Mouse (Mus musculus) kidney, adult 8-10 months (tissue): ENCODE data around the gene Acbd3.

Experiments
- DNase-seq, 2 experiments: peaks; one replicate each; pipeline ENCODE4 v3.0.0; 2022

The Acbd3 gene

GRCm38 (mm10) chr1:180725704-180726179, at the start of gene Acbd3:
Acbd3 (plus strand) TSS chr1:180726043.
- DNase-seq = peak; percentile 90 to 92

GRCm38 (mm10) chr1:180691284-180691683, 34.6 kb upstream of the Acbd3 start:
- DNase-seq = no peak

- DNase-seq = no peak
Measured at GRCm38 (mm10) chr1:180696626-180697352, 29.1 kb upstream of the Acbd3 start, which contains the start of gene Mixl1. Mixl1 (minus strand) TSS chr1:180697034.

DNA sequence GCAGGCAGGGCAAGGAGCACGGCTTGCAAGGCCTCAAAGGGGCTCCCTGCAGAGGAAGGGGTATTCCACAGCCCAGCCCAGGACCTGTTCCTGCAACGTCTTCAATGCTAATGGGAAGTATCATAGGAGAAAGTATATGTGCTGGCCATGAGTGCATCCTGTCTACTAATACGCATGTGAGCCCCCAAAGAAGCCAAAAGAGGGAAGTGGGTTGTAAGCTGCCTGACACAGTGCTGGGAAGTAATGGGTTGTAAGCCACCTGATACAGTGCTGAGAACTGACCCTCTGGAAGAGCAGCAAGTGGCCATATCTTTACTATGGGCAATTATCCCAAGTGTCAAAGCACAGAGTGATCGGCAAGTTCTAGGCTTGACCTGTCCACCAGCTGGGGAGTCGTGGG, 27.8 kb upstream of the Acbd3 start:
- no peak for DNase-seq

DNA sequence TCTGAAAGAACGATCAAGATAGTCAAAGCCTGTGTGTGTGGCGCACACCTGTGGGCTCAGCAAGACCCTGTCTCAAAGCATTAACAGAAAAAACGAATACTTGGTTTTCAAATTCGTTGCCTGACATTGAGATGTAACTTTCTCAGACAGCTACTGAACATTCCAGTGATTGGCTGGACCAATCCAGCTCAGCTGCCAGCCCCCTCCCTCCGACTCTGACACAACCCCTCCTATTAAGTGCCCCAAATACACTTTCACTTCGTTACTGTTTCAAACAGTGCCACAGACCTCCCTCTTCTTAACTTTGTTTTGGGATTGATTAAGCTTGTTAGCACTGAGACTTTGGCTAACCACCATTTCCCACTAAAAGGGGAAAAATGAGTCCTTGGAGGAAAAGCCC, 22.4 kb upstream of the Acbd3 start:
- DNase-seq = no peak

DNA sequence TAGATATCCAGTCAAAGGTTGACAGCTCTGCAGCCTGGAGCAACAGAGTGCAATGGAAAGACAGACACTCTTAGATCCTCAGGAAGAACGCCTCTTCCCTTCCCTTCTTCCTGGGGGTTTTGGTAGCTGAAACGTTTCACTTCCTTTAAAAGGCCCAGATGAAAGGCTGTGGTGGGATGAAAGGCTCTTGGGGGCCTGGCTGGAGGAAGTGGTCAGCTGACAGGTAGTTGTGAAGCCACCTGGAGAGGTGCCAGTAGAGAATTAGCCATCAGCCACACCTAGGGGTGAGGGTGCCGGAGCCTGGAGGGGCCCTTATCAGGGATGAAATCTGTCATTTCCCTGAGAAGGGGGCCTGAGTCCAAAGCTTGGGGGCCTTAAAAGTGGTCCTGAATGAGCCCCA, 18.5 kb upstream of the Acbd3 start:
- no peak for DNase-seq

- DNase-seq = no peak
Measured at GRCm38 (mm10) chr1:180707813-180708212, 18.0 kb upstream of the Acbd3 start.

GRCm38 (mm10) chr1:180708935-180709776, 16.7 kb upstream of the Acbd3 start:
- no peak for DNase-seq

DNA sequence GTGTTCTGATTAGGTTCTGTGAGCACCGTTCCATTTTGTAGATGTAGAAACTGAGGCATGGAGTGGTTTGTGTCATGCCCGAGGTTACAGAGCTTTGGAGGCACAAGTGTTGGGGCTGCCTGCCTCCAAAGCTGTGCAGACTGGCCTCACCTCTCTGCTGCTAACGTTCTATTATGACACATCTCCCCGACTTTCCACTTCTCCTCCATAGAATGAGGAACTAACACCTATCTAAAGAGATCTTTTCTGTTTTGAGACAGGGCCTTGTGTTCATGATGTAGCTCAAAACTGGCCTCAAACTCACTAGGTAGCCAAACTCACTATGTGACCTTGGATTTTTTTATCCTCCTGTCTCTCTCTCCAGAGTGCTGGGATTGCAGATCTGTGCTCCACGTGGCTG, 7.1 kb upstream of the Acbd3 start:
- DNase-seq = no peak

DNA sequence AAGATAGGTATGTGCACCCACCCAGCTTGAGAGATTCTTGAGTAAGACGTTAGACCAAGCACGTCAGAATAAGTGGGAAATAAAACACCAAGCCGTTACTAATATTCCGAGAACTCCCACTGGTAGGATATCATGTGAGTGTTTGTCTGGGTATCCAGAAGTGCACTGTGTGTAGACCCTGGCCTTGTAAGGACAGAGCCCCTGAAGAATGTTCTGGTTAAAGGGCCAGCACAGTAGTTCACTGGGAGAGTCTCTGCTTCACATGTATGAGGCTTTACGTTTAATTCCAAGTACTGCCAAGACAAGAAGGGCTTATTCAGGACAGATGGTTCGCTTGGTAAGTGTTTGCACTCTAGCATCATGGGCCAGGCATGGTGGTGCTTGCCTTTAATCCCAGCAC, 6.4 kb upstream of the Acbd3 start:
- DNase-seq = no peak

- DNase-seq = peak; percentile 56 to 89
Measured at GRCm38 (mm10) chr1:180719951-180720689, 5.7 kb upstream of the Acbd3 start.

- no peak for DNase-seq
Measured at GRCm38 (mm10) chr1:180722608-180723007, 3.2 kb upstream of the Acbd3 start.

- DNase-seq = no peak
Measured at GRCm38 (mm10) chr1:180723701-180724238, 2.1 kb upstream of the Acbd3 start.

DNA sequence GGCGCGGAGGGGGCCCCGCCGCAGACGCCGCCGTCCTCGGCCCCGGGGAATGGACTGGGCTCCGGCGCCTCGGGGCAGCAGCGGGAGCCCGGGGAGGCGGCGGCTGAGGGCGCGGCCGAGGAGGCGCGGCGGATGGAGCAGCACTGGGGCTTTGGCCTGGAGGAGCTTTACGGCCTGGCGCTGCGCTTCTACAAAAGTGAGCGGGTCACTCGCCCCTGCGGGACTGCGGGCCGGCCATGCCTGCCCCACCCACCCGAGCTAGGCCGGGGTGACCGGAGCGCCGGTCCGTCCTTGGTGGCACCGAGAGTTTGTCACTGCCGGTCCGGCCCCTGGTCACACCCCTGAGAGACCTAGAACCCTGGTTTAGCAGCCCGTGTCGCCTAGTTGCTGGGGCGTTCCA, 340 bp downstream of the Acbd3 start:
- peak in 1 of 2 experiments; percentile 19 for DNase-seq

- no peak for DNase-seq
Measured at GRCm38 (mm10) chr1:180729231-180729630, 3.4 kb downstream of the Acbd3 start.

GRCm38 (mm10) chr1:180747827-180748226, 22.0 kb downstream of the Acbd3 start:
- DNase-seq = no peak

DNA sequence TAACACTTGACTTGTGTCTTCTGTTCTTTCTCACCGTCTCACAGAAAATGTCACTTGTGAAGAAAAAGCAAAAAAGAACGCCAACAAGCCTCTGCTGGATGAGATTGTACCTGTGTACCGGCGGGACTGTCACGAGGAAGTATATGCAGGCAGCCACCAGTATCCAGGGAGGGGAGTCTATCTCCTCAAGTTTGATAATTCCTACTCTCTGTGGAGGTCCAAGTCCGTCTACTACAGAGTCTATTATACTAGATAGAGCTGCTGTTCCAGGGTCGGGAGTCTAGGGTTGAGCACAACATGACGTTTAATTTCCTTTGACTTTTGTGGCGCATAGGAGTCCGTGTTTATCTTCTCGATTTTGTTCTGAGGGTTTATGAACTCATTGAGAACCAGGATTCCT, 26.3 kb downstream of the Acbd3 start:
- no peak for DNase-seq

- no peak for DNase-seq
Measured at GRCm38 (mm10) chr1:180754376-180754775, 28.5 kb downstream of the Acbd3 start.

DNA sequence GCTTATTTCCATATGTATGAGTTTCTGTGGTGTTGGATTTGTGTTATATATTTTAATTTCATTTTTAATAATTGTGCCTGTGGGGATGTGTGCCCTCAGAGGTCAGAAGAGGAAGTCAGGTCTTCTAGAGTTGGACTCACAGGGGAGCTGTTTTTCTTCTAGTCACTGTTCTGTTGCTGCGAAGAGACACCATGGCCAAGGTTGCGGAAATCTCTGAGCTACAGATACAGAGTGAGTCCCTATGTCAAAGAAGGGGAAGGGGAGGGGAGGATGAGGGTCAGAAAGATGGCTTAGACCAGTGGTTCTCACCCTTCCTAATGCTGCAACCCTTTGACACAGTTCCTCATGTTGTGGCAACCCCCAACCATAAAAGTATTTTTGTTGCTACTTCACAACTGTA, 30.9 kb downstream of the Acbd3 start:
- DNase-seq = no peak

GRCm38 (mm10) chr1:180757252-180757955, 31.6 kb downstream of the Acbd3 start:
- no peak for DNase-seq

DNA sequence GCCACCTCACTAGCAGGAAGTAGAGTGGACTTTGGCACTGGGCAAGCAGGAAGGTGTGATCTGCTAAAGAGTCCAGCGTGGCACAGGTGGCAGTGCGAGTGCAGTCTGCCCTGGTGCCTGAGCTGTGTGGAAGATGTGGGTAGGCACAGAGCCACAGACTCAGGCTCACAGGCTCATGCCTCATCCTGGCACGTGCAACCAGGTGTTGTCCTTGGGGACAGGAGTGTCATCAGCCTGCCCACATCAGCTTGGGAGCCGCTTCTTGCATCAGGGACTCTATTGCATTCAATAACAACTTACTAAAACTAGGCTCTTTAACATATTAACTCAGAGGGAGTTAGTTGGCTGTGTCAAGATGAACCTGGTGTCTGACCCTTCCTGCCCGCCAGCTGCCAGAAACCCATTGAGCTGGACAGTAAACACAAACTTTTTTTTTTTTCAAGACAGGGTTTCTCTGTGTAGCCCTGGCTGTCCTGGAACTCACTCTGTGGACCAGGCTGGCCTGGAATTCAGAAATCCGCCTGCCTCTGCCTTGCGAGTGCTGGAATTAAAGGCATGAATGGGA, 32.2 kb downstream of the Acbd3 start:
- peak; percentile 43 to 60 for DNase-seq

DNA sequence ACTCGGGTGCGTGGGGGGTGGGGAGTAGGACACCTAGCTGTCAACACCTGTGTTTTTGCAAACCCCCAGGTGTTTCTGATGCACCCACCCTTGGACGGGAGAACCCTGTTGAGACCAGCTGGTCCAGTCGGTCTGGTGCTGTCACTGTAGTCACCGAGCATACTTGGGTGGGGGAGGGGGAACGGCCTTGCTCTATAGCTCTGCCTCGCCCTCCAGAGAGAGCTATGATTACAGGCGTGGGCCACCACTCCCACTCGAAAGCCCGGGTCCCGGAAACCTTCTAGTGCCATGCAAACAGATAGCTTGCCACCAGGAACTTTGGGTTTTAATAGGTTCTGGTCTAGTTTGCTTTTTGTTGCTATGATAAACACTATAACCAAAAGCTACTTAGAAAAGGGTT, 36.3 kb downstream of the Acbd3 start:
- no peak for DNase-seq
